In the genomic region with DNA sequence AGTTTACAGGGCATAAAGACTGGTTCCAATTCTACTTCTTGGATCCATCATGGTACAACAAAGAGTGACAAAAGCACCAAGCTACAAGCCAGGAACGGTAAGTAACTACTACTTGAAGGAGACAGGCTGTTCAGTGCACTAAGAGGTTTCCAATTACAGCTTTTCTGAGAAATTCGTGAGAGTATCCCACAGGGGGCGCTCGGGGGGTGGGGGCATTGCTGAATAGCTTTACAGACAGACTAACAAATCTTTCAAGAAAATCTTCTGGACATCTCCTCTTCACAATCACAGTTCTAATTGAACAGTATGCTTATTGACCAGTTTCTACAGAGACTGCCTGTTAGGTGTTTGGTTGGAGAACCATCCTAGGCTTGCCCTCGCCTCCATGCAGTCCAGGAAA, we compare ENCODE assay signal across 12 mouse cellular contexts. TPM values are rescaled to one million over a fixed set of nuclear protein-coding genes. Genes with fewer than 3 reads are reported as not detected.
DNase-seq lines count a peak whose midpoint lies in the region; ATAC-seq and TF ChIP-seq lines count a peak whose summit lies in the region.
"Had no signal": no experiment of that assay in that cellular context is flagged by ENCODE, and none has a peak within 500 bp of the region (broad histone marks: within the 10 kb centered on the region; RNA-seq: fewer than 3 reads in every experiment).

No protein-coding gene starts in this region.

- no peak for ATAC-seq in kidney, embryonic 14.5 days (ENCODE audit: low FRiP score, low TSS enrichment)

- WGBS in heart, adult 2 months = 33% methylated on average over 5 of the region's 5 CpGs
- WGBS in kidney, embryonic 14.5 days = 56% methylated on average over 5 of the region's 5 CpGs

- no peak overlapping the region for H3K4me2 ChIP-seq in kidney, embryonic 14.5 days (replicated peaks; ENCODE audit: low read depth, low read length)

- TF ChIP-seq EP300 in heart, adult 2 months (IDR thresholded peaks at IDR 0.05; ENCODE audit: insufficient read depth, low read depth, low read length) = no peak

- intact Hi-C loops in heart, adult 2 months (cut with DNase I) = loop anchor here (5.0 kb wide), 2 partner anchors 129 to 164 kb away; partner anchors contain the start of genes Zfp790 and Zfp940
- intact Hi-C loops in heart, postnatal 10 days (cut with DNase I) = no loop called here

- peaks cover 2% of the 10 kb centered on the region; the same call in 1 of the 2 replicates for H3K79me2 ChIP-seq in heart, adult 2 months (replicated peaks; ENCODE audit: control insufficient read depth, insufficient read depth, low read length)

- H3K9me3 ChIP-seq in kidney, embryonic 14.5 days (ENCODE audit: control insufficient read depth, low read length) = 0 out of 2 replicates have a peak, but pooled peaks cover 6% of the 10 kb centered on the region
- H3K9me3 ChIP-seq: hindbrain, embryonic 10.5 days had no signal

- H3K9ac ChIP-seq in heart, adult 2 months (ENCODE audit: low read depth, low read length) = no peak overlapping the region
- no peak overlapping the region for H3K9ac ChIP-seq in kidney, embryonic 14.5 days (ENCODE audit: low read depth, low read length)

- peak; percentile 32 for TF ChIP-seq CTCF in heart, adult 2 months (IDR thresholded peaks at IDR 0.05)

- H3K27me3 ChIP-seq in heart, adult 2 months (ENCODE audit: control insufficient read depth, insufficient read depth, low read length) = no peaks in the 10 kb centered on the region
- no peaks in the 10 kb centered on the region for H3K27me3 ChIP-seq in kidney, embryonic 14.5 days (ENCODE audit: control insufficient read depth, insufficient read depth, low read length)

- peaks cover 8% of the 10 kb centered on the region for H3K4me1 ChIP-seq in heart, adult 2 months (ENCODE audit: control insufficient read depth, insufficient read depth, low read length)
- H3K4me1 ChIP-seq in kidney, embryonic 14.5 days (ENCODE audit: control insufficient read depth, insufficient read depth, low read length) = peaks cover 14% of the 10 kb centered on the region; the same call in 1 of the 2 replicates

- peaks cover 17% of the 10 kb centered on the region for H3K36me3 ChIP-seq in heart, adult 2 months (ENCODE audit: control insufficient read depth, insufficient read depth, low read length)
- peaks cover 11% of the 10 kb centered on the region for H3K36me3 ChIP-seq in kidney, embryonic 14.5 days (ENCODE audit: control insufficient read depth, insufficient read depth, low read length)

- TF ChIP-seq POLR2A in heart, adult 2 months (IDR thresholded peaks at IDR 0.05; ENCODE audit: insufficient read depth, low read depth, low read length) = no peak

- DNase-seq in heart, adult 2 months = no peak
- DNase-seq in heart, postnatal 10 days = no peak
- DNase-seq in kidney, postnatal 10 days = peak; percentile 14
- DNase-seq in 3T3-L1 (ENCODE audit: low read depth, low spot score) (peak; percentile 44), NIH3T3 (ENCODE audit: low read depth) (peak; percentile 48)
- DNase-seq in right cerebral cortex, postnatal 10 days (ENCODE audit: low spot score in 2 of 2) = no peak
- no peak for DNase-seq in layer of hippocampus, adult 11-12 months (ENCODE audit: low spot score)
- DNase-seq: adrenal gland, postnatal 10 days; cerebellum, adult 8-10 months had no signal

- no peak overlapping the region for H3K4me3 ChIP-seq in heart, adult 2 months
- no peak overlapping the region for H3K4me3 ChIP-seq in kidney, embryonic 14.5 days (ENCODE audit: low read length)
- H3K4me3 ChIP-seq: hindbrain, embryonic 10.5 days had no signal

- peak overlapping the region; percentile 78 for H3K27ac ChIP-seq in heart, adult 2 months
- no peak overlapping the region for H3K27ac ChIP-seq in kidney, embryonic 14.5 days (ENCODE audit: low read depth, low read length)
- H3K27ac ChIP-seq: hindbrain, embryonic 10.5 days; macrophage had no signal

RNA-seq across cellular contexts. Expression of gene Zfp568, which starts 2.3 kb away (rescaled TPM):
- 10 to 100 TPM; 19.6 to 28.1 TPM for total RNA-seq in heart, adult 2 months (2021)
- polyA plus RNA-seq in heart, adult 2 months (2012; rRNA removed) = 5.6 and 12.5 TPM in 2 replicates
- 10 to 100 TPM; 46.7 to 53.1 TPM for total RNA-seq in heart, postnatal 10 days (2021)
- 13.4 and 26.6 TPM in 2 replicates for polyA plus RNA-seq in kidney, embryonic 14.5 days (2014; fragmentation: Nextera tagmentation; extraction: Ambion mirVana)

RNA-seq across cellular contexts. Expression of gene Zfp74, which starts 27.6 kb away (rescaled TPM):
- total RNA-seq in heart, adult 2 months (2021) = 1 to 10 TPM; 6.2 to 6.8 TPM
- 2.5 and 5.9 TPM in 2 replicates for polyA plus RNA-seq in heart, adult 2 months (2012; rRNA removed)
- total RNA-seq in heart, postnatal 10 days (2021) = 1 to 10 TPM; 8.3 to 8.9 TPM
- polyA plus RNA-seq in kidney, embryonic 14.5 days (2014; fragmentation: Nextera tagmentation; extraction: Ambion mirVana) = 7.2 and 11.0 TPM in 2 replicates

Comparison
In these comparisons a context has a peak if more than half of its experiments do, and no peak if none do; other contexts are left out.
1. DNase-seq: peak in kidney, postnatal 10 days (single experiment), 3T3-L1 (single experiment) and NIH3T3 (single experiment); none in heart, adult 2 months (0 of 2), heart, postnatal 10 days (0 of 2), right cerebral cortex, postnatal 10 days (0 of 2) and layer of hippocampus, adult 11-12 months (single experiment).